Mouse (Mus musculus) embryo, embryonic 10 days (tissue): ENCODE results near the gene Pdlim3.
"Not testable (repeated sequence)": the region's sequence is repeated elsewhere in the genome, so short reads cannot be mapped to it uniquely, and the experiment has no call there.

Experiments
- DNase-seq: peaks from one replicate; pipeline ENCODE4 v3.0.0-alpha.2; 2015; ENCODE audit warnings: low spot score

Gene Pdlim3

DNA sequence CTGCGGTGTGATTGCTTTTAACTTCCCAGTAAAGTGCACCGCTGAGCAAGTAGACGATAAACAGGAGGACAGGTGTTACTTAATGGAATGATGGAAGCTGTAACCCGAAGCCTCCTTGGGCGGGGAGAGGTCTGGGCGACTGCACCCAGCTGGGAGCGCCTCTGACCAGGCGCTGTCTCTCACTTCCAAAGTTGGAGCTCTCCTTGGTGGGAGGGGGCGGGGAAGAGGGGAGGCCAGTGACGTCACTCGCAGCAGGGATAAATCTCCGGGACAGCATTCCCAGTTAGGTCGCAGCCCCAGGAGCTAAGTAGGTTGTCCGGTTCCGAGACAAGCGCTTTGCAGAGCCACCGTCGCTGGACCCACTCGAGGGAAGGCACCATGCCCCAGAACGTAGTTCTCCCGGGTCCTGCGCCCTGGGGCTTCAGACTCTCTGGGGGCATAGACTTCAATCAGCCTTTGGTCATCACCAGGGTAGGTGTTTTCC, at the start of gene Pdlim3:
Pdlim3 (plus strand) TSS at position 260 of the 484 bp plus-strand sequence.
- peak; percentile 74 for DNase-seq

DNA sequence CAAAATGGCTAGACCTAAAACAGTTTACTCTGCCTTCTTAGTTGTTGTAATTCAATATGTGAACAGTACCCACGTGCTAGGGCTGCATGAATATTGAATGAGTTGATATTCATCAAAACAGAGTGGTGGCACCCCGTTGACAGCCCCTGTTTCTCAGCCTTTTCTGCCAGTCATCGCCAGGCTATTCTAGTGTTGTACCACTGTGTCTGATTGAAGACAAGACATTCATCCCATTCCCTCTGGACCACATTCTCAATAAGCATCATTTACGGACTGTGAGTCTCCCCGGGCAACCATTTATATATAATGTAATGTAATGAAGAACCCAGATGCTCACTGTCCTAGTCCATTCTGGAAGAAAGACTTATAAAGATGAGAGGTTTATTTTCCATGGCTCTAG, 42.0 kb upstream of the Pdlim3 start:
- no peak for DNase-seq

DNA sequence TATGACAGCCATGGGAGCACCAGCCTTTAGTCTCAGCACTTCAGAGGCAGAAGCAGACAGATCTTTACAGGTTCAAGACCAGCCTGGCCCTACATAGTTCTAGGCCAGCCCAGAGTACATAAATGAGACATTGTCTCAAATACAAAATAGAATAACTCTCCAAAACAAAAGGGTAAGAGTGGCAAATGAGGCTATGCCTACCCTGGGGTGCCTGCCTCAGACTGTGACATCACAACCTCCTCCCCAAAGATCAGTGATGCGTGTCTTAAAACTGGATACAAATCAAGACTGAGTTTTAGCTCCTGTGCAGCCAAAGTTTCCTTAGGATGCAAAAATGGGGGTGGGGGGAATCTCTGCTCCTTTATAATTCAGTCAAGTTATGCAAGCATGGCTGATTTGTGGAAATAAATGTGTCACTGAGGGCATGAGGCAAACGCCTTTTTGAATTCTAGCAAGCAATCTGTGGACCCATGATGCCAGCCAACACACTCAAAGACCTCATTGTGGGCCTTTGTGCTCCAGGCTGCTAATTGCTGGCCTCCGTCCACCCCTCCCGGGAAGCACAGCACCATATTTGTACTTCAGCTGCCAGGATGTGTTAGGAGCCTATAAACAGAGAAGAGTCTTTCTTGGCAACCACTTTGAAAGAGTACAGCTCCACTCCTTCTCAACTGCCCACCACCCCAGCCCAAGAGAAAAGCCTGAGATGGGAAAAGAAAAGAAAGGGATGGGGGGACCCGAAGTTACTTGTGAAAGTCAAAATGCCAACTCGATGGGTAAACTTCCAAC, 41.0 kb upstream of the Pdlim3 start:
- DNase-seq: no peak

DNA sequence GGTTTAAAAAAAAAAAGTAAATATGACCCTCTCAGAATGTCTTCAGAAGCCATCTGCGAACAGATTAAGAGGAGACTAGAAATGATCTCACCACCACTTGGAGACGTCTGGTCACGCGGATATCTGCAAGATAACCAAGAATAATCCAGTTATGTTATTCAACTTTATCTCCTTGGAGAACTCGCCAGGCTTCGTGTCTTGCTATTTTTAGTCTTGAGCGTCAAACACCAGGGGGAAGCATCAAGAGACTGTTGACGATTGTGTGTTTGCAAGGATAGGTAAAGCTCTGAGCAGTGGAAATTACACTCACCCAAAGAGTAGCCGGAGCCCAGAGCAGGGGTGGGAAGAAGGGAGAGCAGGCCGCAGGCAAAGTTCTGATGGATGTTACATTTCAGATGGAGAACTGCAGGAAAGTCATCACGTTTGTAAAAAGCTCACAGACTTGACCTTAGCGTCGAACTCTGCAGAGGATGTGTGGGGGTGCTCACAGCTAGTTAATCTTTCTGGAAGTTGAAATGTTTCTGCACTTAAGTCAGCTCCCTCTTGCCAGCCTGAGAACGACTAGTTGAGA, 40.3 kb upstream of the Pdlim3 start:
- DNase-seq: no peak

DNA sequence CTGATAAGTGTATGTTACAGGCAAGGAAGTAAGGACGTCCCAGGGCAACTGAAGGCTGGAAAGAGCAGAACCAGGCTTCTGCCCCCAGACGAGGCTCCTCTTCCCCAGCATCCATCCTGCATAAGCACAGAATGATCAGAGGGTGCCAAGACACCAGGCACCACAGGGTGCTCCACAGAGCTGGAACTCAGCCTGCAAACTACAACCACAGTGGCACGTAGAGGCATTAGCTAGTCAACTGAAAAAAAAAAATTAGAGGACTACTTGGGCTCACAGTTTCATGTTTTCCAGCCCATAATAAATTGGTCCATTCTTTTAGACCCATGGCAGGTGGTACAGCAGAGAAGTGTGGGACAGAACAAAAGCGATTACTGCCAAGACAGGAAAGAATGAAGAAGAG, 39.4 kb upstream of the Pdlim3 start:
- no peak for DNase-seq

DNA sequence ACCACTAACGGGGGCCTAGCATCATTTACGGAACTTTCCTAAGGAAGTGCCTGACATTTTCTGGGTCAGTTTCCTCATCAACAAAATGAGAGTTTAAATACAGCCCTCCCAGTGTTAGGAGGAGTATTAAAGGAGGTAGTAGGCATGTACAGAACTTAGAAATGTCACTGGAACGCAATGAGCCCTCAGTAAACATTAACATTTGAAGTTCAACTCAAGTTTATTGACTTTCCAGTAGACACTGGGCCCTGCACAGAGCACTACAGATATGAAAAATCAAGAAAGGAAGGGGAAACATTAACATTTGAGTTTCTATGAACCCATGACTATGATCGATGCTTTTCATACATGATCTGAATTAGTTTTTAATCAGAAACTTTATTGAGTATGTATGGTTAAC, 30.1 kb upstream of the Pdlim3 start:
- no peak for DNase-seq

DNA sequence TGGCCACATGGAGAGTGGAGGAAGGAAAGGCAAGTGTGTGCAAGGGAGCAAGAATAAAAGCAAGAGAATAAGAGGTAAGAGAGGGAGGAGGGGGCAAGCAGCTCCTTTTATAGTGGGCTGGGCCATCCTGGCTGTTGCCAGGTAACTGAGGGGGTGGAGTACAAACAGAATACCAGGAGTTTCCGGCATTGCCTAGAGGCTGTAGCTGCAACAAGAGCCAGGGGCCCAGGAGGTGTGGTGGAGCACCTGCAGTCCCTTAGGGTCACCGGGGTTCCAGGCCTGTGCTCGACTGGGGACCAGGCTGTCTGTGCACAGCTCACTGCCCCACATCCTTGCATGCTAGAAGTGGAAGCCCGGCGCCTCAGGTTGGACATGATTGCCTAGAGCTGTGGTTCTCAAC, 27.5 kb upstream of the Pdlim3 start:
- peak; percentile 22 for DNase-seq

DNA sequence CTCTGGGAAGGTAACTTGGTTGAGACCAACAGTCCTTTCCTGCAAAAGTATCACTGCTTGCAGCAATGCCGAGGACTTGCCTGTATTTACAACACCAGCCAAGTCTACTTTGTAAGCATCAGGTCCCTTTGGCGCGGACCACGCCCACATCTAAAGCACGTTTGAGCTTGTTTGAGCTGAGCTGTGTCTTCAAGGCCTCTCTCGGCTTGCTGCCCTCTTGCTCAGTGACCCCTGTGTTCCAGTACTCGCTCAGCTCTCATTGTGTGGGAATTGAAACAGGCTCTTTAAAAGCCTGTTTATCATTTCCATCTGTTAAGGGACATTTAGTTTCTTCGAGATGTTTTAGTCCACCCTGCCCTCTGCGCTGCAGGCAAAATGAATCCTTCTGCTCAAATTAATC, 26.9 kb upstream of the Pdlim3 start:
- peak; percentile 67 for DNase-seq

DNA sequence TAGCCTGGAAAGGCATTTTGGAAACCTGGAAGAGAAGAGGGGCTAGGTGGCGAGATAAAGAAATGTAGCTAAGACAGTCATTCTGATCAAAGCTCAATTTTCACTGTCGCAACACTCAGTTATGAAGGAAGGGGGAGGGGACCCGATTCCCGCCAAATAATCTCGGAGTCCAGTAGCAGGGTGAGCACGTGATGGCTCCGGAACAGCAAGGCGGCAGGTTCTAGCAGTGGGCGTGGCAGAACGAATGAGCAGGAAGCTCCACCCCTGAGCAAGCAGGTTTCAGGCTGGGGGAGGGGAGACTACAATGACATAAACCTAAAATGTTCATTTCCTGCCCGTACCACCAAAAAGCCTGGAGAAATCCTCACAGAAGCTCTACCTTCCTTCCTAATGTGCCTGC, 13.7 kb upstream of the Pdlim3 start:
- DNase-seq: not testable (repeated sequence)

DNA sequence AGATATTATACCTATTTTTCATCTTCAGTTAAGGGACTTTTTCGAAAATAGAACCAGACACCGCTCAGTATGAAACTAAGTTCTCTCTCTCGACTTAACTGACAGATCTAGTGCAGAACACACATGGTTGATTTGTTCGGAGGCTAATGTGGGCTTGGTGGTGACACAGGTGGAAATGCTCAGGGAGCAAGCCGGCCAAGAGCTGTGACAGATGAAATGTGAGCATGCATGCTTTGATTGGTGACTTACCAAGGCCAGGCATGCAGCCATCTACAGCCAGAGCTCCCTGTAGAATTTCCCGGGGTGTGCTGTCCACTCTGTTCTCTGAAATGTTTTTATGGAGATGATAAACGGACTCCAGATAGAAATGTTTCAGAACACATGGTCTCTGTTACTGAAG, 13.2 kb upstream of the Pdlim3 start:
- no peak for DNase-seq

DNA sequence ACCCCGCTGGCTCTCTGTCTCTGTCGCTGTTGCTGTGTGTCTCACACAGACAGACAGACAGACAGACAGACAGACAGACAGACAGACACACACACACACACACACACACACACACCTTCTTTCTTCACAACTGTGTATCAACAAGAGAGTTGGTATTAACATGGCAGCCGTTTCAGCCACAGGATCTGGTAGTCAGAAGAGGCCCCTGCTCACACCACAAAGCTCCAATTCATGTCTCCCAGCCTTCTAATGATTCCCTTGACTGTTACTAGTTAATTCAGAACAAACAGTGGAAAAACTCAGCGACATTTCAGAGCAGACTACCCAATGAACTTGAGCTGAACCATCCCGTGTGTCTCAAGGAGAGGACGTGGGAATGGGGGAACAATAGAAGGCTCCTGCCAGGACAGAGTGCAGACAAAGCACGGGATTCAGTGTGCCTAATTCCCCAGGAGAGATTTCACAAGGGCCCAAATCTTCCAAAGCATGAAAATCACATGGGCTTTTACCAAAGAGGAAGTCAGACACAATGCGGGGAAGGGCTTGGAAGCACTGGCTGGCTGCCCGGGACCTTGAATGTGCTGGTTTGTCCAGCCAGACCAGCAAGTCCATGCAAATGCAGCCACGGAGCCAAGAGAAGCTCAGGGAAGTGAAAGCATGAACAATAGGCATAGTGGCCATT, 10.2 kb upstream of the Pdlim3 start:
- DNase-seq: peak; percentile 55

DNA sequence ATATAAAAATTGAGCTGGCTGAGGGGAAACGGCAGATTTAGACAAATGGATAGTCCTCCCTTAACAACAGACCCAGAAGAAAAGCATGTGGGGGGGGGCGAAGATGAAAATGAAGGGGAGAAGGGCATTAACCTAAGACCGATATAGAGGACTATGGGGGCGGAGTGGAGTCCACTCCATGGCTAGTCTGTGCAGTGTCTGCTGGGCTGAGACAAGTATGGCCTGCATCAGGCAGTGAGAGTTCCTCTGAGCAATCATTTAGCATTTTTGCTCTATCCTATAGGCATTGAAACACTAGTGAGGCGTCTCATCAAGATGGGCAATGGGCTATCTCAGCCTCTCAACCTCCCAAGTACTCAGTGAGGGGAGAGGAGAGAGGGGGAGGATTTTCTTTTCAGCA, 8.9 kb upstream of the Pdlim3 start:
- no peak for DNase-seq

DNA sequence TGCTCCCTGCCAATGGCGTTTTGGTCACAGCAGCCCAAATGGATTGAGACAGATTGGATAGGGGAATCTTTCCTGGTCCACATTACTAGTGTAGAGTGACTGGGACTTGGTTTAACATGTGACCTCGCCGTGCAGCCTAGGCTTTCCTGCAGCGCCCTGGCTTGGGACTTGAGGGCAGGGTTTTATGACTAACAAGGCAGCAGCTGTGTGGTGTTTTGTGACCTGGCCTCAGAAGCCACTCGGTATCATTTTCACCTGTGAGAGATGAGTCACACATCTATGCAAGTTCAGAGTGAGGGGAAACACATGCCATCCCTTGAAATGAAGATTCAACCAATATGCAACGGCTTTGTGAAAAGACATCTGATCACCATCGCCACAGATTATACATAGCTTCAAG, 7.6 kb upstream of the Pdlim3 start:
- DNase-seq: no peak

DNA sequence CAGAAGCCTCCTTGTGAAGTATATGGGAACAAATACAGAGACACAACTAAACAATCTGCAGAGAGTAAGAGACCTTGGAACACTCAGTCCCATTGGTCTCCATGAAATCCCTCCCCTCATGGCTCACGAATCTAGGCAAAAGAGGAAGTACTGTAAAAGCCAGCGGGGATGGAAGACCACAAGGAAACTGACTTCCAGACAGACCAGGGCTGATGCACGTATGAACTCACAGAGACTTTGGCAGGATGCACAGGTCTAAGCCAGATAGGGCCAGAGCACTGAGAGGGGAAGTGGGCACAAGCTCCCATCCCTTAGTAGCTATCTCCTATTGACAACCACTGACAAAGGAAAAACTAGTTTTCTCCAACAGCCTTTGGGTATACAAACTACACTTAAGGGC, 4.8 kb upstream of the Pdlim3 start:
- DNase-seq: no peak

DNA sequence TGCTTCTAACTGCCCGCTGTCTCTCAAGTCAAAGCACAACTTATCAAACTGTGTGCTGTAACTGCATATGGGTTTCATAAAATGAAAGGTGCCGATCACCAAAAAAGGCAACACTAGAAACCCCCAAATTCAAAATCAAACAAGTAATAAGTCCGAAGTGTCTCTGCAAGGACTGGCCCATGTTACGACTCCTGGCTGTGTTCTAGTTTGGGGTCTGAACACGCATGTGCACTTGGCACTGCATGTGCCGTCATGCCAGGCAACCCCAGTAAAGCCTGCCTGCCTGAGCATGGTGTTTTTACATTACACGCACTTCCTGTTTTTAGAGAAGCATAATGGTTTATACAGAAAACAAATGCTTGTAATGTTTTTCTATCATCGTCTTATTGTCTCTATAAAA, 3.5 kb upstream of the Pdlim3 start:
- no peak for DNase-seq

DNA sequence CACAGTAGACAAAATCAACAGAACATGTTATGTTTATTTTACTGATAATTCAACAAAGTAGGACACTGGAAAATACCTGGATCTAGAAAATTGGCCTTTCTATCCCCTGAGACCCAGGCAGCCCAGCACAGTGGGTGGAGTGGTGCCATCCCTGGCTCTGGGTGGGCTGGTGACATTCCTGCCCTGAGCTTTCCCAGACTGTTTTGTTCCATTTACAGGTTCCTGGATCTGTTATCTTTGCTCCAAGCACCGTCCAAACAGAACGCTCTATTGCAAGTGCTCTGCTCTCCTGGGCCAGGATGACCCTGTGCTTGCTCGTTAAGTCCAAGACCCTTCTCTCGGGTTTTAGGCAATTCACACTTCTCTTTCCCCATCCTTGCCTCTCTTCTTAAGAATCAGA, 1.5 kb upstream of the Pdlim3 start:
- no peak for DNase-seq

DNA sequence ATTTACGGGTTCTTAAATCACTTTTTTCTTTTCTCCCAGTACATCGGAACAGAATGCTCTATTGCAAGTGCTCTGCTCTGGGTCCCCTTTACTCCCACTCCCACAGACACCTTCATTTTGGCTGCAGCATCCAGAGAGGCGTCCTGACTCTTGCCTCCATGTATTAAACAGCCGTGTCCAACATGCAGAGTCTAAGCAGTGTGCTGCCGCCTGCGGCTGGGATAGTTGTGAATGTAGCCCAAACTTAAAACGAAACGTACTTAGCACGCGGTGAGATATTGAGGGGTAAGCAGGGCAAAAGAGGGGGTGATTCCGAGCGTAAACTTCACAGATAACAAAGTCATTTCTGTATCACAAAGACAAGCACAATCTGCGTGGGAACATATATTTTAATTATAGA, 709 bp upstream of the Pdlim3 start:
- peak; percentile 50 for DNase-seq

DNA sequence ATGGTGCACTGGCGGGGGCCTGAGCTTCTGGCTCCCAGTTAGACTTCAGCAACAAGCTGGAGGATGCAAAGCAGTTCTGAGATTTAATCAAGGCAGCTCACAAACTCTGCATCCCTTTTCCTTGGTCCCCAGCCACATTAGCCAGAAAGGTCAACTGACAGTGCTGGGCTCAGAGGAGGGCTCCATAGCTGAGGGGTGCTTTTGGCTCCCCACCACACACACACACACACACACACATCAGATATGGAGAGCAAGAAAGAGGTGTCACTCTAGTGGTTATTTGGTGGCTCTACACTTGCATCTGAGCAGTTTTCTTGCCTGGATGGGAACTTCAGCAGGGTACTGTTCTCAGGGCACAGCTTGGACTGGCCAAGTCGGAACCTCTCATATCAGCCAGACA, 514 bp downstream of the Pdlim3 start:
- peak; percentile 16 for DNase-seq

DNA sequence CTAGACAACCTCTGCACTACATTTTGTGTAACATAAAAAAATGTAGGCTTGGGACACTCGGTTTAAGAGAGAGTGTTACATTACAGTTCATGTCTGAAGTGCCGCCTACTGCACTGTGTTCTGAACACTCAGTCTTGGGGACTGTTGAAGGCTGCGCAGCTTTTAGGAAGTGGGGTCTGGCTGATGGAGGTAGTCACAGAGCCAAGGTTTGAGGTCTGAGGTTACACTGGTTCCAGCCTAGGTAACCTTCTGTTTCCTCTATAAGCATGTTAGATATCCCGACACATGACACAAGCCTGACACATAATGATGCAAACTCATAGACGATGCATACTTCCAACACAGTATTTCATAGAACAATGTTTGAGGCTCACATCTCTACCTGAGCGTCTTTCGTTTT, 4.5 kb downstream of the Pdlim3 start:
- no peak for DNase-seq

DNA sequence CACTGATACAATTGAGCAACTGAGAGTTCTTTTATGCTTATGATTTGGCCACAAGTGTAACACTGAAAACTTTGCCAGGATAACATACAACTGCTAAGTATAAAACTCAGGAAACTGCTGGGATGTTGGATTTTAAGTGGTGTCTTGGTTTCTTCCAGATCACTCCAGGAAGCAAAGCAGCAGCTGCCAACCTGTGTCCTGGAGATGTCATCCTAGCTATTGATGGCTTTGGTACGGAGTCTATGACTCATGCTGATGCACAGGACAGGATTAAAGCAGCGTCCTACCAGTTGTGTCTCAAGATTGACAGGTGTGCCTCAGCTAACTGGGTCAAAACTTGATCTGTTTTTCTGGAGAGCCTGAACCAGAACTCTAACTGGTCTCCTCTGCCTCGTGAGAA, 11.3 kb downstream of the Pdlim3 start:
- no peak for DNase-seq

DNA sequence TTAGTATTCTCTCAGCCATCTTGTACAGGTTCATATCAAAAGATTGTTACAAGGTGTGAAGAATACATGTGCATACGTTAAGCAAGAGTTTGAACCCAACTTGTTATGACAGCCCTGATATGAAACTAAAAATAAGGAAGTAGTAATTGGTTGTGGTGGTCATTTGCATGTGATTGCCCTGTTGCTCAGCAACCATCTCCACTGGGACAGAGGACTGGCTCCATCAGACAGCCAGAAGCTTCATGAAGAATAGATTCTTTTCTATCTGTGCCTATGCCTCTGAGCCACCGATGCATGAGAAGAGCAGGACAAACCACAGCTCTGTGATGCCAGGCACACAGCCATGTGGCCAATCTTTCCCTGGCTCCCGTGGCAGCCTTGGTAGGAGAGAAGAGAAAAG, 14.5 kb downstream of the Pdlim3 start:
- no peak for DNase-seq

DNA sequence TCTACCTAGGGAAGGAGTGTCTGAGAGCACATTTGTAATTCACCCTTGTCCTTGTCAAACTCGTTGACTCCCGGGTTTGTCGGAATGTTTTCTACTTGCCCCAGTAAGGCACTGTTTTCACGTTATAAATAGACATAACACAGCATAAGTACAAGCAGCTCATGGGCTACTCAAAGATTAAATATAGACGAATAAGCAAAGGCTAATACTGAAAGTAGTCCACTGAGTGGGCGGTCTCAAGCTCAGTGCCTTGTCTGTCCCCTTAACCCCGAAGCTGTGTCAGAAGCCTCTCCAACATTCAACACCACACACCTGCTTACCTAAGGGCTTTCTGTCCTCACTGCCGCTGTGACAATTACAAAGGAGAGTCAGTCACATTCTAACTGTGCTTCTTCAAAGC, 16.4 kb downstream of the Pdlim3 start:
- DNase-seq: no peak

DNA sequence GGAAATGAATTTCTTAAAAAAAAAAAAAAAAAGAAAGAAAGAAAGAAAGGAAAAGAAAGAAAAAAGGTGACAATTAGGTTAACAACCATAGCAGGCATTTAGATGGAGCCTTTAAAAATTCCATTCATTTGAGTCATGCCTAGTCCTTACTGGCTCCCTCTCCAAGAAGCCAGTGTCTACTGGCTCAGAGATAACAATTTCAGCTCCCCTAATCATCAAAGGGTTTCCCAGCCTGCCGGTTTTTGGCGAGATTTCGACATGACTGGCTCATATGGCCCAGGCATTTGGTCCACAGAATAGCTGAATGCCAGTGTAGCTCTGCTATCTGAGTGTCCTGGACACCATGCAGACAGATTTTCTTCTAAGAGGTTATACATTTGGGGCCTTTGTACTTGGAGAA, 18.4 kb downstream of the Pdlim3 start:
- peak; percentile 9 for DNase-seq
